Mouse (Mus musculus): ENCODE results near the gene Tmem132b. TPM values are rescaled to one million over a fixed set of nuclear protein-coding genes. Genes with fewer than 3 reads are reported as not detected.

The Tmem132b gene
- polyA plus RNA-seq, 1 experiment from 2014 or later = 0.67 TPM

- no peak overlapping the region for H3K27ac ChIP-seq (ENCODE audit: low read depth, low read length)
- no peaks in the 10 kb centered on the region for H3K9me3 ChIP-seq (ENCODE audit: control insufficient read depth, low read length)
- no peaks in the 10 kb centered on the region for H3K36me3 ChIP-seq (ENCODE audit: control insufficient read depth, insufficient read depth, low read length)
- no peak overlapping the region for H3K9ac ChIP-seq (ENCODE audit: low read length)
- no peak overlapping the region for H3K4me3 ChIP-seq (ENCODE audit: low read depth, low read length)
- H3K27me3 ChIP-seq (ENCODE audit: control insufficient read depth, insufficient read depth, low read length) = no peaks in the 10 kb centered on the region
- WGBS = 88% methylated on average over 9 of the region's 9 CpGs
- DNase-seq (ENCODE audit: low spot score) (no peak), ATAC-seq (replicated peaks; ENCODE audit: low FRiP score) (no peak)
- H3K4me1 ChIP-seq (replicated peaks; ENCODE audit: control insufficient read depth, insufficient read depth, low read length) = no peaks in the 10 kb centered on the region
- no peak overlapping the region for H3K4me2 ChIP-seq (ENCODE audit: low read depth, low read length, severe bottlenecking)
Observed at GRCm38 (mm10) chr5:125727936-125728335, 196.4 kb downstream of the Tmem132b start.

- Histone ChIP-seq H3K9ac (ENCODE audit: low read length) (no peak overlapping the region), H3K36me3 (ENCODE audit: control insufficient read depth, insufficient read depth, low read length) (no peaks in the 10 kb centered on the region), H3K27ac (ENCODE audit: low read depth, low read length) (no peak overlapping the region), H3K9me3 (ENCODE audit: control insufficient read depth, low read length) (peaks cover under 1% of the 10 kb centered on the region; the same call in 1 of the 2 replicates), H3K4me3 (ENCODE audit: low read depth, low read length) (no peak overlapping the region), H3K27me3 (ENCODE audit: control insufficient read depth, insufficient read depth, low read length) (no peaks in the 10 kb centered on the region), H3K4me2 (ENCODE audit: low read depth, low read length, severe bottlenecking) (no peak overlapping the region), H3K4me1 (replicated peaks; ENCODE audit: control insufficient read depth, insufficient read depth, low read length) (no peaks in the 10 kb centered on the region)
- 94% methylated on average over 3 of the region's 3 CpGs for WGBS
- no peak for ATAC-seq (replicated peaks; ENCODE audit: low FRiP score)
- DNase-seq (ENCODE audit: low spot score) = peak; percentile 5
Observed at GRCm38 (mm10) chr5:125728521-125728920, 196.9 kb downstream of the Tmem132b start.

GRCm38 (mm10) chr5:125733806-125734205 lies 202.2 kb downstream of the Tmem132b start:
- DNase-seq (ENCODE audit: low spot score) (no peak), ATAC-seq (replicated peaks; ENCODE audit: low FRiP score) (no peak)
- Histone ChIP-seq H3K36me3 (ENCODE audit: control insufficient read depth, insufficient read depth, low read length) (no peaks in the 10 kb centered on the region), H3K4me2 (ENCODE audit: low read depth, low read length, severe bottlenecking) (no peak overlapping the region), H3K27ac (ENCODE audit: low read depth, low read length) (no peak overlapping the region), H3K27me3 (ENCODE audit: control insufficient read depth, insufficient read depth, low read length) (no peaks in the 10 kb centered on the region), H3K9me3 (ENCODE audit: control insufficient read depth, low read length) (peaks cover 3% of the 10 kb centered on the region; the same call in 1 of the 2 replicates), H3K4me1 (replicated peaks; ENCODE audit: control insufficient read depth, insufficient read depth, low read length) (no peaks in the 10 kb centered on the region), H3K9ac (ENCODE audit: low read length) (no peak overlapping the region), H3K4me3 (ENCODE audit: low read depth, low read length) (no peak overlapping the region)
- WGBS = 73% methylated on average over 1 of the region's 1 CpGs

- Histone ChIP-seq H3K36me3 (ENCODE audit: control insufficient read depth, insufficient read depth, low read length) (no peaks in the 10 kb centered on the region), H3K27me3 (ENCODE audit: control insufficient read depth, insufficient read depth, low read length) (no peaks in the 10 kb centered on the region), H3K9ac (ENCODE audit: low read length) (no peak overlapping the region), H3K4me1 (replicated peaks; ENCODE audit: control insufficient read depth, insufficient read depth, low read length) (no peaks in the 10 kb centered on the region), H3K4me2 (ENCODE audit: low read depth, low read length, severe bottlenecking) (no peak overlapping the region), H3K27ac (ENCODE audit: low read depth, low read length) (no peak overlapping the region), H3K9me3 (ENCODE audit: control insufficient read depth, low read length) (peaks cover 3% of the 10 kb centered on the region; the same call in 1 of the 2 replicates), H3K4me3 (ENCODE audit: low read depth, low read length) (no peak overlapping the region)
- ATAC-seq (replicated peaks; ENCODE audit: low FRiP score) (no peak), DNase-seq (ENCODE audit: low spot score) (no peak)
- 72% methylated on average over 9 of the region's 9 CpGs for WGBS
Observed at GRCm38 (mm10) chr5:125737105-125737504, 205.5 kb downstream of the Tmem132b start.

GRCm38 (mm10) chr5:125743503-125743902 lies 211.9 kb downstream of the Tmem132b start:
- no peaks in the 10 kb centered on the region for H3K27me3 ChIP-seq (ENCODE audit: control insufficient read depth, insufficient read depth, low read length)
- DNase-seq (ENCODE audit: low spot score) = no peak
- H3K27ac ChIP-seq (ENCODE audit: low read depth, low read length) = no peak overlapping the region
- no peak overlapping the region for H3K9ac ChIP-seq (ENCODE audit: low read length)
- no peaks in the 10 kb centered on the region for H3K4me1 ChIP-seq (replicated peaks; ENCODE audit: control insufficient read depth, insufficient read depth, low read length)
- 84% methylated on average over 6 of the region's 6 CpGs for WGBS
- no peaks in the 10 kb centered on the region for H3K36me3 ChIP-seq (ENCODE audit: control insufficient read depth, insufficient read depth, low read length)
- H3K4me3 ChIP-seq (ENCODE audit: low read depth, low read length) = no peak overlapping the region
- H3K9me3 ChIP-seq (ENCODE audit: control insufficient read depth, low read length) = no peaks in the 10 kb centered on the region
- H3K4me2 ChIP-seq (ENCODE audit: low read depth, low read length, severe bottlenecking) = no peak overlapping the region
- no peak for ATAC-seq (replicated peaks; ENCODE audit: low FRiP score)

GRCm38 (mm10) chr5:125745727-125746126 lies 214.2 kb downstream of the Tmem132b start:
- ATAC-seq (replicated peaks; ENCODE audit: low FRiP score) (no peak), DNase-seq (ENCODE audit: low spot score) (peak; percentile 67)
- no peak overlapping the region for H3K27ac ChIP-seq (ENCODE audit: low read depth, low read length)
- no peaks in the 10 kb centered on the region for H3K9me3 ChIP-seq (ENCODE audit: control insufficient read depth, low read length)
- H3K9ac ChIP-seq (ENCODE audit: low read length) = no peak overlapping the region
- H3K4me2 ChIP-seq (ENCODE audit: low read depth, low read length, severe bottlenecking) = no peak overlapping the region
- 66% methylated on average over 7 of the region's 7 CpGs for WGBS
- no peaks in the 10 kb centered on the region for H3K27me3 ChIP-seq (ENCODE audit: control insufficient read depth, insufficient read depth, low read length)
- H3K4me3 ChIP-seq (ENCODE audit: low read depth, low read length) = no peak overlapping the region
- no peaks in the 10 kb centered on the region for H3K36me3 ChIP-seq (ENCODE audit: control insufficient read depth, insufficient read depth, low read length)
- H3K4me1 ChIP-seq (replicated peaks; ENCODE audit: control insufficient read depth, insufficient read depth, low read length) = no peaks in the 10 kb centered on the region

- Histone ChIP-seq H3K9ac (ENCODE audit: low read length) (no peak overlapping the region), H3K27ac (ENCODE audit: low read depth, low read length) (no peak overlapping the region), H3K36me3 (ENCODE audit: control insufficient read depth, insufficient read depth, low read length) (no peaks in the 10 kb centered on the region), H3K4me3 (ENCODE audit: low read depth, low read length) (no peak overlapping the region), H3K4me2 (ENCODE audit: low read depth, low read length, severe bottlenecking) (no peak overlapping the region), H3K4me1 (replicated peaks; ENCODE audit: control insufficient read depth, insufficient read depth, low read length) (no peaks in the 10 kb centered on the region), H3K27me3 (ENCODE audit: control insufficient read depth, insufficient read depth, low read length) (no peaks in the 10 kb centered on the region), H3K9me3 (ENCODE audit: control insufficient read depth, low read length) (no peaks in the 10 kb centered on the region)
- DNase-seq (ENCODE audit: low spot score) (peak; percentile 20), ATAC-seq (replicated peaks; ENCODE audit: low FRiP score) (no peak)
- 81% methylated on average over 5 of the region's 5 CpGs for WGBS
Observed at GRCm38 (mm10) chr5:125751481-125751880, 219.9 kb downstream of the Tmem132b start.

GRCm38 (mm10) chr5:125752546-125752945 lies 221.0 kb downstream of the Tmem132b start:
- WGBS = 82% methylated on average over 5 of the region's 5 CpGs
- Histone ChIP-seq H3K4me1 (replicated peaks; ENCODE audit: control insufficient read depth, insufficient read depth, low read length) (no peaks in the 10 kb centered on the region), H3K9me3 (ENCODE audit: control insufficient read depth, low read length) (no peaks in the 10 kb centered on the region), H3K9ac (ENCODE audit: low read length) (no peak overlapping the region), H3K27ac (ENCODE audit: low read depth, low read length) (no peak overlapping the region), H3K27me3 (ENCODE audit: control insufficient read depth, insufficient read depth, low read length) (no peaks in the 10 kb centered on the region), H3K36me3 (ENCODE audit: control insufficient read depth, insufficient read depth, low read length) (no peaks in the 10 kb centered on the region), H3K4me3 (ENCODE audit: low read depth, low read length) (no peak overlapping the region), H3K4me2 (ENCODE audit: low read depth, low read length, severe bottlenecking) (no peak overlapping the region)
- peak; percentile 5 for DNase-seq (ENCODE audit: low spot score)
- no peak for ATAC-seq (replicated peaks; ENCODE audit: low FRiP score)

- no peak for ATAC-seq (replicated peaks; ENCODE audit: low FRiP score)
- no peak overlapping the region for H3K9ac ChIP-seq (ENCODE audit: low read length)
- H3K27ac ChIP-seq (ENCODE audit: low read depth, low read length) = no peak overlapping the region
- no peaks in the 10 kb centered on the region for H3K27me3 ChIP-seq (ENCODE audit: control insufficient read depth, insufficient read depth, low read length)
- no peak overlapping the region for H3K4me2 ChIP-seq (ENCODE audit: low read depth, low read length, severe bottlenecking)
- no peak for DNase-seq (ENCODE audit: low spot score)
- no peaks in the 10 kb centered on the region for H3K36me3 ChIP-seq (ENCODE audit: control insufficient read depth, insufficient read depth, low read length)
- no peak overlapping the region for H3K4me3 ChIP-seq (ENCODE audit: low read depth, low read length)
- no peaks in the 10 kb centered on the region for H3K9me3 ChIP-seq (ENCODE audit: control insufficient read depth, low read length)
- 82% methylated on average over 7 of the region's 7 CpGs for WGBS
- no peaks in the 10 kb centered on the region for H3K4me1 ChIP-seq (replicated peaks; ENCODE audit: control insufficient read depth, insufficient read depth, low read length)
Observed at GRCm38 (mm10) chr5:125756987-125757530, 225.5 kb downstream of the Tmem132b start.

Measured in forebrain, embryonic 11.5 days (tissue).